Mouse (Mus musculus): ENCODE data around the gene Zbtb20.

Gene Zbtb20

DNA sequence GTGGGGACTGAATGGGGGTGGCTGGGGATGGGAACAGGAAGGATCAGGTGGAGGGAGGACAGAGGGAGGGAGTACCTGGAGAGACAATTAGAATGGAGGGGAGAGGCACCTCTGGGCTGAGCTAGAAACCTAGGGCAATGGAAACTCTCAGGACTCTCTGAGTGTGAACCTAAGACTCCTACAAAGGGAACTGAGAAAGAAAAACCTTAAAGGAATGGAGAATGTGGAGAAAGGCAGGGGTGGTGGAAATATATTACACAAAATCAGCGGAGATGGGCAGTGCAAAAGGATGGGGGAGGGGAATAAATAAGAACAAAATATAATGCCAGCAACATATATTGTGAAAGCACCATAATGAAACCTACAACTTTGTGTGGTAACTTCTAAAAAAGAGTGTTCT lies 796.3 kb downstream of the Zbtb20 start:
- no peak for DNase-seq

DNA sequence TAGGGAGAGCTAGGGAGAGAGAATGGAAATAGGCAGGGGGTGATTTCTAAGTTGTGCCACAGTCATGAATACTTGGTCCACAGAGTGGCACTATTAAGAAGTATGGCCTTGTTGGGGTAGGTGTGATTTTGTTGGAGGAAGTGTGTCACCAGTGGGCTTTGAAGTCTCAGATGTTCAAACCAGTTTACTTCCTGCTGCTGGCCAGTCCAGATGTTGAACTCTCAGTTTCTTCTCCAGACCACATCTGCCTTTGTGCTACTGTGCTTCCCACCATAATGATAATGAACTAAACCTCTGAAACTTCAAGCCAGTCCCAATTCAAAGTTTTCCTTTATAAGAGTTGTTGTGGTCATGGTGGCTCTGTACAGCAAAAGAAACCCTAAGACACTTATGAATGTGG lies 797.0 kb downstream of the Zbtb20 start:
- no peak for DNase-seq

DNA sequence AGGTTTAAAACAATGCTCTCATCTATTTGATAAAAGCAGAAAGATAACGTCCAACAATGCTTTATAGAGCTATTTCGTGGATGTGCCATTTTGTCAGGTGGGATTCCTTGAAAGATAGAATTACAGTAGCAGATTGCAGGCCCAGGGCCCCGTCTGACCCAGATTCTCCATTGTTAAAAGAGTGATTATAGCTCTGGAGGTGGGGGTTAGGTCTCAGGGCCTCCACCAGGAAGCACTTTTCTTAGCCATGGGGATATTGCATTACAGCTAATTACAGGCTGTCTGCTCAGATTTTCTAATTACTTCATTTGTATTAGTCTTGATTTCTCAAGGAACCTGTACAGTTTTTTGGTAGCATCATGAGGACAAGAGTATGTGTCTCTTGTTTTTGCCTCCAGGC lies 798.7 kb downstream of the Zbtb20 start:
- DNase-seq: no peak

DNA sequence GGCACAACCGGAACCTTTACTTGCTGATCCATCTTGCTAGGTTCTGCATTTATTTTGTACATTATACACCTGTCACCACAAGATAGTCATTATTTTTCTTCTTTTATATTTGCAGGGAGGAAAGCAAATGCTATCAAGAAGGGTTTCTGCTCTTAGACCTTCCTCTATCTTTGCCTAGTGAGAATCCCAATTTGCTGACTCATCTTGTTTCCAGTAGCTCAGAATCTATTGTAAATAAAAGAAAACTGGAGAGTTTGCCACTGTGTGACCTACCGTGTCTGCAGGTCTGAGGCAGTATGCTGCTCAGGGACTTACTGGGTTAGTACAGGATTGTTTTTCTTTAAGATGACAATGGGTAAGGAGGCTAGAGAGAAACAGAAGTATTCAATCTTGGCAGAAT lies 812.3 kb downstream of the Zbtb20 start:
- DNase-seq: no peak

DNA sequence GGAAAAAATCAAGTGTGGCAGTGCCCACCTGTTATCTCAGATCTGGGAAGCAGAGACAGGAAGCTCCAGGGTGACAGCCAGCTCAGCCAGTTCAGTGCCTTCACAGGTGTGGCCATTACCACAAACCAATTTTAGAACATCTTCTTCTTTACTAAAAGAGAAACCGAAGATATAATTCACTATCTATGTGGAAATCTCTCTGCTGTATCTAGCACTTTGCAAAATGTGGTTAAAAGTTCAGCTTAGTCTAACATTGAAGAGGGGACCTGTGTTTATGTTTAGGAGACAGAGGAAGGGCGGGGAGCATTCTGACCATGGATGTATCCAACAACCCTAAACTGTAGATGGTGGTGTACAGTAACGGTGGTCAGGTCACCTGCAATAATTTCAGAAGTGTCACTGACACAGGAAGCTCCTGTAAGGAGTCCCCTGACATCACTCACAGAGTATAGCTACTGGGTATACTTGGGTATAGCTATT lies 814.6 kb downstream of the Zbtb20 start:
- DNase-seq: no peak

DNA sequence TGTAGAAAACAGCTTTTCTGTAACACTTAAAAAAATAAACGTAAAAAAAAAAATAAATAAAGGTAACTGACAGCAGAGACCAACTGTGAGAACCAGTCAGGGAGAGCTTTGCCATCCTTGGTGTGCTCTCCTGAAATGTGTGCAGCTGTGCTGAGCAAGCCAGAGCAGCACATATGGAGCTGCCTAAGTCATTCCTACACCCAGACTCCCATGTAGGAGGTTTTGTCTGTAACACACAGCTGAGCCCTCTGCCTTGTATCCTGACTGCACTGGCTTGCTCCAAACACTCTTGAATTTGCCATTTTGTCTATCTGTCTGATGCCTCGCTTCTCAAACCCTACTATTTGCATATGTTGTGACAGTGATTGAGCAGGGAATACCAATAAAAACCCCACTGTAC lies 815.2 kb downstream of the Zbtb20 start:
- peak; percentile 23 for DNase-seq

DNA sequence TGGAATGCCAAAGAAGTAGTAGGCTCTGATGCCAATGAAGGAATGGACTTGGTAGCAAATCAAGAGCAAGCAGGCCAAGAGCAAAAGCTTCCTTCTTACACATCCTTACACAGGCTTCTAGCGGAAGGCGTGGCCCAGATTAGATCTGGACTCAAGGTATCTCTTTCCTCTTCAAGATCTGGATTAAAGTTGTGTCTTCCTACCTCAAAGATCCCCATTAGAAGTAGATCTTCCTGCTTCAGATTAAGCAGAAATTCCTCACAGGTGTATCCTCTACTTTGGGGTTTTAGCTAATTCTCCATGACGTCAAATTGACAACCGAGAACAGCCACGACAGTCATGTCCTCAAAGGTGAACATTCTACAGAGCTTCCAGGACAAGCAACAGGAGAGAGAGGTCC lies 816.1 kb downstream of the Zbtb20 start:
- no peak for DNase-seq

All from right cerebral cortex, adult 18-20 months (tissue).